Mouse (Mus musculus) thymus, postnatal 0 days (tissue): Measurements from ENCODE around the gene Gm20388. TPM values are rescaled to one million over a fixed set of nuclear protein-coding genes. Genes with fewer than 3 reads are reported as not detected.

Source experiments
- DNase-seq: peaks from one replicate; pipeline ENCODE4 v3.0.0-alpha.2; 2015; ENCODE audit warnings: low spot score
- polyA plus RNA-seq: library from polyadenylated mRNA; unstranded; fragments of >200 nt; fragmentation: Nextera tagmentation; extraction: Ambion mirVana; gene quantifications from 2 replicates; pipeline ENCODE4 v1.2.1, GENCODE M21; 2015

Gene Gm20388
- polyA plus RNA-seq, 1 experiment from 2014 or later, result not detected

DNA sequence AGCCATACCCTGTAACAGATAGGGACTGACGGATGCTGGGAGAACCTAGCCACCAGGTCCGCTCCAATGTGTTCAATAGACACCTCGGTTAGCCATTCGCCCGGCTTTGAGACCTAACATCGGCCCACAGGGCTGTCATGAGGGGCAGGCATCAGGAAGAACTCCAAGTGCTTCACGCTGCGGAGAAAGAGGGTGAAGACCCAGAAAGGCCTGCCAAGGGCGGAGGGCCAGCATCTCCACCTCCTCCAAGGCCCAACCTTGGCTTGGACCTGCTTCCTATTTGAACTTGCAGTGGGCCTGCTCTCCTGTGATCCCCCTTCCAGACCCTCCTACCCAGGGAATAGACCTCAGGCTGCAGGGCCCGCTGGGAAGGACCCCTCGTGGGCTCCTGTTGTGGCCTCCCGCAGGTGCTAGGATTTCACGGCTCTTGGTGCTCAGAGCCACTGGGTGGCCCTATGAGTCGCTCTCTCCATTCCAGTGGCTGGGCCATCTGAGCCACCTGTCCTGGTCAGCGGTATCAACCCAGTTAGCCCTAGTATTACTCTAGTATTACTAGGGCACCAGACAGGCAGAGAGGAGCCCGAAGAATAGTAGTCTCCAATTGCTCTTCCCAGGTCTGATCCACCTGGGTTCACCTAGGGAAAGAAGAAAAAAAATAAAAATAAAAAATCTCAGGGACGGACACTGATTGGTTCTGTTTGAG lies 279.6 kb downstream of the Gm20388 start:
- no peak for DNase-seq

DNA sequence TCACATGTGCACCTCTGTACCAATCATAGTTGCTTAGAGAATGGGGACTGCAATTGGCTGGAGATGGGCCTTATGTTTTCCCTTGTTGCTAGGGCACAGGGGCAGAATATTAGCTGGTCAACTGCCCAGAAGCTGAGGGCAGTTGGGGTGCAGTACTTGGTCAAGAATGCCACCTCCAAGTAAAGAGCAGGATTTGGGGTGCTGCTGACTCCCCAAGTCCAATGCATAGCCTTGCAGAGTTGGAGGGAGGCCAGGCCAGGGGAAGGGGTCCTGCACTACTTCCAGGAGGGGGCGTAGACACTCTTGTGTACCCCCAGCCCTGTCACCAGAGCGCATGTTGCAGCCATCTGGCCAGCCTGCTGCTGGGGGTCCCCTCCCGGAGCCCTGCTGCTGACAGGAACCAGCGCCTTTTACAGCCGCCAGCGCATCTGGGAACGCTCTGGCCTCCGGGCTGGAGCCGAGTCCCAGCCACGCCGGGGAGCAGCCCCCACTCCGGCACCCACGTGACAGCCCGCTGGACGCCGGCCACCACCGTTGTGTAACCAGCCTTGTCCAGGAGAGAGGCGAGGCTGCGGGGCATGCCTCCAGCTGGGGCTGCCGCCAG lies 280.3 kb downstream of the Gm20388 start:
- DNase-seq, result no peak

- DNase-seq, result no peak
Observed at GRCm38 (mm10) chr8:120191633-120192032, 281.0 kb downstream of the Gm20388 start.

GRCm38 (mm10) chr8:120192118-120192517 lies 281.5 kb downstream of the Gm20388 start:
- no peak for DNase-seq

DNA sequence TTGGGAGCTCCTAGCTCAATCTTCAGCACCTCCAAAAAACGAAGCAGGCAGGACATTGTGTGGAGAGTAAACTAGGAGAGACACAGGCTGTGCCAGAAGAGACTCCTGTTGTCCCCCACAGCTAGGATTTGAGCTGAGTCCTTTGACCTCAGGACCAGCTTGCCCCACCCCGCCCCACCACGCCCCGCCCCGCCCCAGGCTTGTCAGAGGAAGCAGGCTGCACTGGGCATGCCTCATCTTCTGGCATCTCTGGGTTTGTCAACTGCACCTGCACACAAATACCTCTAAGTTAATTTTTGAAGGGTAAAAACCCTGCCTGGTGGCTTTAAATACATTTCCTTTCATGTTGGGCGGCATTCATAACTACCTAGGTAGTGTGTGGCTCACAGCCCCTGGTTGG lies 290.7 kb downstream of the Gm20388 start:
- DNase-seq, result no peak

DNA sequence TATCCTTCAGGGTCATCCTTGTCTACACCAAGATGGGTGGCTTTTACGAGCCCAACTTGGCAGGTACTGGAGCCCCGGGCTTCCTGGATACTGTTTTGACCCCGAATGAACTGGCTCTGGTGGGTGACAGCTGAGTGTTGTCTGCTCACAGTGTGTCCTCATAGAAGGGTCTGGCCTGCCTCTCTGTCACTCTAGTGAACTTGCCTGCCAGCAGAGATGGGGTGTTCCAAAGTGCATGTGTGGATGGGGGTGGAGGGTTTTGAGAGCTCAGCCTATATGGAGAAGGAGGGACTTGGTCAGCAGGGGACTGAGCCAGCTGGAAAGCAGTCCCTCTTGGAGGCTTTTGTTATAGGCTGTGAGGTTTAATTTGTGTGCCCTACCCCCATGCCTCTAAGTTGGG lies 291.9 kb downstream of the Gm20388 start:
- DNase-seq, result no peak

GRCm38 (mm10) chr8:120204736-120205360 lies 294.2 kb downstream of the Gm20388 start:
- DNase-seq, result no peak

DNA sequence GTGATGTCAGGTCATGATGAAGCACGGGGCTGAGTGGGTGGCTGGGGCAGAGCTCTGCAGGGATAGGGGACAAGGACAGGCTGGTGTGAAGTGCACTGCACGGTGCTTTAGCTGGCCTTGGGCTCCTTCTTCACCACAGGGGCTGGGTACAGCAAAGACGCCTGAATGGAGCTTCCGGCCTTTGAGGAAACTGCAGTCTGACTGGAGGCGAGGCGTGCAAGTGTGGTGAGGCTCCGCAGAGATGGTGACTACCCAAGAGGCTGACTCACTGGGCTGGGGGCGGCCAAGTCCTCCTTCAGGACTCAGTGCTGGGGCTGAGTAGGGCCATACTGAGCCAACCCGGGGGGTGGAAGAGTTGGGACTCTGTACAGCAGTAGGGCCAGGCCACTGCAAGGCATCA lies 295.3 kb downstream of the Gm20388 start:
- DNase-seq, result no peak

DNA sequence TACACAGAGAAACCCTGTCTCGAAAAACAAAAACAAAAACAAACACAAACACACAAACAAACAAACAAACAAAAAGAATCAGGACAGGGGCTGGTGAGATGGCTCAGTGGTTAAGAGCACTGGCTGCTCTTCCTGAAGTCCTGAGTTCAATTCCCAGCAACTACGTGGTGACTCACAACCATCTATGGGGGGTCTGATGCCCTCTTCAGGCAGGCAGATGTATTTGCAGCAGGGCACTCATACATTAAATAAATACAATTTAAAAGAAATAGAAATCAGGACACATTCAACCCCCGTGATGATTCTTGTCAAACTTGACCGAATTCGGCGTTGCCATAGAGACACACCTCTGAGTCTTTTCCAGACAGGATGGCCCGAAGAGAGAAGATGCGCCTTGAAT lies 296.7 kb downstream of the Gm20388 start:
- DNase-seq, result no peak

DNA sequence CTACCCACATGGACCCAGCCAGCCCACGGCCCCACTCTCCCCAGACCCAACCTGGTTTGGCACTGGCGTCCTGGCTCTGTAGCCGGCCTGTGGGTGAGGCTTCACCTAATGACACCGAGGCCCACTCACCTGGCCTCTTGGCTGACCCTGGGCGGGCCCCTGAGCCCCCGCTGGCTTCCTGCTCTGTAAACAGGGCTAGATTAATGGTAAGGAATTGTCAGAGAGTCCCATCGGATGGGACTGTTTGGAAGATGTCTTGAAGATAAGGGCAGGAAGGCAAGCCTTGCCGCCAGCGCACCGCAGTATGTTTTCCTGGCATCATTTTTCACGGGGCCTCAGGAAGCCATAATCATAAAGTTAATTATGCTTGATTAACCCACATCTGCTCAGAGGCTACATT lies 297.5 kb downstream of the Gm20388 start:
- no peak for DNase-seq

DNA sequence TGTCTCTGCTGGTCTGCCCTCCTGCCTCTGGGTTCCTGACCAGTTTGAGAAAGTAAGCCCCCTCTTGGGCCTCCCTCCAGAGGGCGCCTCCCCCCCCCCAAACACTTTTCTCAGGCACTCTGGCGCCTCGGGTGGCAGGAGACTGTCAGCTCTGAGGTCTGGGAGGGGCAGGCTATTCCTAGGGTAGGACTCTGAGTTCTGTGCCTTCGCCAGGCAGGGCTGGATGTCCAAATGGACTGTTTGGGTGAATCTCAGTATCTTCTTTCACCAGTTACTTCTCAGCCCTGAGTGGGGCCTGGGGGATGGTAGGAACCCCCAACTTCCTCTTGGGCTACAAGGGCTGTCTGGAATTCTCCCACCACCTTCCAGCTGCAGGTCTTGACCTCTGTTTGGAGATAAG lies 300.7 kb downstream of the Gm20388 start:
- DNase-seq, result peak; percentile 6

GRCm38 (mm10) chr8:120212596-120212995 lies 302.0 kb downstream of the Gm20388 start:
- DNase-seq, result no peak

DNA sequence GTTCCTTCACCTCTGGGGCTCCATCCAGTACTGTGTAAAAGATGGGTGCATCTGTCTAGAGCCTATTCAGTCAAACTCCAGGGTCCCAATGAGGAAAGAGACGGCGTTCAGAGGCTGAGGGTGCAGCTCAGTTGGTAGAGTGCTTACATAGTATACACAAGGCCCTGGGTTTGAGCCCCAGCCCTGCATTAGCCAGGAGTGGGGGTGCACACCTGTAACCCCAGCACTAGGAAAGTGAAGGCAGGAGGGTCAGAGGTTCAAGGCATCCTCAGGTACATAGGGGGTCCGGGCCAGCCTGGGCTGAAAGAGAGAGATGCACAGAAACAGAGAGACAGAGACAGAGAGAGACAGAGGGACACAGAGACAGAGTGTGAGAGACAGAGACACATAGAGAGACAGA lies 302.6 kb downstream of the Gm20388 start:
- DNase-seq, result no peak

DNA sequence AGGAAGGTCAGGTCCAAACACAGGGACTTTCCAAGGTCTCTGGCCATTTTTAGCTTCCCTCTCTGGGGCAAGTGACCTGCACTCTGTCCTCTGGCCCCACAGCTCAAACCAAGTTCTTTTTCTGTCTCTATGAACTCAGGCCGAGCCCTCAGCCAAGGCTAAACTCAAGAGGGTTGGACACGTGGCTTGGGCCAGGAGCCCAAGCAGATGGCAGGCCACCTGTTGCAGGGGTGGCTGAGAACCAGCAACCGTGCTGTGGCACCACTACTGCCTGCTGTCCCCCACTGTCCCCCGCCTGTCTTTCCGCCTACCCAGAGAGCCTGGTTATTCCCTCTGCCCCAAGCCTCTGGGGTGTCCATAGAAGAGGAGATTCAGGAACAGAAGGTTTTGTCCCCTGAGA lies 303.3 kb downstream of the Gm20388 start:
- no peak for DNase-seq

DNA sequence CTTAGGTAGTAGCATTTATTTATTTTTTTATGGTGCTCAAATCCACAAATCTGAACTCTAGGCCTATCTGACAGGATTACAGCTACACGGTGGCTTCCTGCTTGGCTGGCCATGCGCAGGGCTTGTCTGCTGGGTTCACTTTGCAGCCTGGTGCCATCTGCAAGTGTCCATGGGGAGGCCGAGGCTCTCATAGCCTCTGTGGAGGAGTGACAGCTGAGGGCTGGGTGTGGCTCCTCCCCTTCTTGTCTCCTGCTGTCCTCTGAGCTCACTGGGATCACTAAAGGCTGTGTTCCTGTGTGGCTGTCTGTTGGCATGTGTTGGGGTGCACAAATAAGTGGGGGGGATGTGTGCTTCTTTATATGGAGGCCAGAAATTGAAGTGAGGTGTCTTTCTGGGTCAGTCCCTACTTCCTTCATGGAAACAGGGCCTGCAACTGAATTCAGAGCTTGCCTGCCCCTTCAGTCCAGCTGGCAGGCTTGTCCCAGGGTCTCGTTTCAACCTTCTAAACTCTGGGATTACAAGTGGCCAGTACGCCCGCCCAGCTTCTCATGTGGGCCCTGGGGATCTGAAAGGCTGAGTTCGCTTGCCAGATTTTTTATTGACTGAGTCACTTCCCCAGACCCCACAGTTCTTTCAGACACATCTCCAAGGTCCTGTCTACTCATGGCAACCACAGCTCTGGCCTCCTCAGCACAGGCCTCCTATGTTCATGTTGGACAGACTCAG lies 304.9 kb downstream of the Gm20388 start:
- DNase-seq, result no peak

DNA sequence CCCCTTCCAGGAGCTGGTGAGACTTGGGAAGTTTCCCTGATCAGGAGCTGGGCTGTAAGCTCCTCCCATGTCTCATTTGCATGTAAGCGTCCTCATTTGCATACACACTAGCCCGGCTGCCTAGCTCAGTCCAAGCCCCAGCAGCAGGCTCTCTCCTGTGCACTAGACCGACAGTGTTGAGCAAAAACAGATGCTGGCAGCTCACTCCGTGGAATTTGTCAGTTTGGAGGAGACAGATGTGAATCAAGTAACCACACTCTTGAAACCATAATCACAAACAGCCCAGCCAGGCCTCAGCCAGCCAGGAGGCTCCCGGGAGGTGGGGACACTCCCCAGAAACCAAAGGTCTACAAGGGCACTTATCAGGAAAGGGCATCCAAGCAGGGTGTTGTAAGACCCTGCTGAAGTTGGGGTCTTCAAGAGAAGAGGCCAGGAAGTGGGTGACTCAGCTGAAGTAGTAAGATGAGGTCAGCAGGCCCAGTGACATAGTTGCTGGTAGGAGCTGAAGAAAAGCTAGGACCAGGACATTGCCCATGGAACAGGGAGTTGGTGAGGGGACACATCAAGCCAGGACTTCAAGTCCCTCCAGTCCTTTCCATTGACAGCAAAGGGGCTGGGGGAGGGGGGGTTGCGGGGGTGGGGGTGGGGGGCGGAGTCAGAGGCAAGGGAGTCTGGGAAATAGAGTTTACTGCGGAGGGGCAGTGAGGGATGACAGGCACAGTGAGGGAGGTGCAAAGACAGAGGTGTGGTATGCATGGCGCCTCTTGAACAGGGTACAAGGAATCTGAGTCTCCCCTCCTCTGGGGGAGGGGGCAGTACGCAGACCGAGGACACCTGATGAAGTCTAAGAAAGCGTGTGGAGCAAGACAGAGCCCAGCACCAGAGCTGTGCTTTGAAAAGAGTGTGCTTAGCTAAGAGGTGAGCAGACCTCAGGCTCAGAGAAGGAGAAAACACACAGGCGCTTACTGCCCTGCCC lies 306.5 kb downstream of the Gm20388 start:
- DNase-seq, result no peak

- DNase-seq, result no peak
Observed at GRCm38 (mm10) chr8:120222548-120222947, 311.9 kb downstream of the Gm20388 start.

GRCm38 (mm10) chr8:120224521-120225420 lies 314.1 kb downstream of the Gm20388 start:
- no peak for DNase-seq

- peak; percentile 44 for DNase-seq
Observed at GRCm38 (mm10) chr8:120225421-120226151, 314.9 kb downstream of the Gm20388 start.
